Mouse (Mus musculus) embryonic facial prominence, embryonic 11.5 days (tissue): ENCODE measurements at regions not wholly inside any gene's neighbourhood (a gene's known extent, or its start where the extent isn't known, plus 50 kb on each side); places are given as distances from the start of the nearest gene placed in this dataset.

Experiments
- ATAC-seq: fragments of 200-750 bp; cut with Nextera tagmentation; replicated peaks from 2 replicates; pipeline ENCODE4 v1.8.0; 2017; ENCODE audit warnings: low read depth; ENCODE audit not compliant: insufficient number of reproducible peaks, low FRiP score, low TSS enrichment
- DNase-seq: peaks from one replicate; pipeline ENCODE4 v3.0.0-alpha.2; 2015; ENCODE audit warnings: low spot score
- H3K27ac ChIP-seq: fragments of 300-500 bp; sonication (generic); replicated peaks from 2 replicates; pipeline ENCODE4 v1.5.1; 2014; ENCODE audit warnings: mild to moderate bottlenecking, low read depth, low read length, control low read depth
- H3K27me3 ChIP-seq: fragments of 300-500 bp; sonication (generic); 2 replicates; pipeline ENCODE4 v1.6.1; 2014; ENCODE audit warnings: mild to moderate bottlenecking, low read length, moderate library complexity, mixed read lengths; ENCODE audit not compliant: control insufficient read depth, insufficient read depth
- H3K36me3 ChIP-seq: fragments of 300-500 bp; sonication (generic); replicated peaks from 2 replicates; pipeline ENCODE4 v1.6.1; 2014; ENCODE audit warnings: low read depth, mild to moderate bottlenecking, low read length, moderate library complexity, mixed read lengths; ENCODE audit not compliant: control insufficient read depth, insufficient read depth
- H3K4me1 ChIP-seq: fragments of 300-500 bp; sonication (generic); 2 replicates; pipeline ENCODE4 v1.6.1; 2014; ENCODE audit warnings: low read length, mixed read lengths; ENCODE audit not compliant: control insufficient read depth, insufficient read depth
- H3K4me2 ChIP-seq: fragments of 300-500 bp; sonication (generic); 2 replicates; pipeline ENCODE4 v1.6.1; 2014; ENCODE audit warnings: low read depth, mild to moderate bottlenecking, control low read depth, low read length, moderate library complexity
- H3K4me3 ChIP-seq: fragments of 300-500 bp; sonication (generic); 2 replicates; pipeline ENCODE4 v1.5.1; 2014; ENCODE audit warnings: low read depth, low read length, control low read depth
- H3K9ac ChIP-seq: fragments of 300-500 bp; sonication (generic); replicated peaks from 2 replicates; pipeline ENCODE4 v1.6.1; 2014; ENCODE audit warnings: mild to moderate bottlenecking, control low read depth, low read length
- H3K9me3 ChIP-seq: fragments of 300-500 bp; sonication (generic); replicated peaks from 2 replicates; pipeline ENCODE4 v1.6.1; 2016; ENCODE audit warnings: mild to moderate bottlenecking, low read length, inconsistent platforms, mixed read lengths; ENCODE audit not compliant: control insufficient read depth
- WGBS: fragments of 180-500 bp; shearing (Covaris S2); extraction: QIAGEN DNeasy Blood & Tissue Kit; methylation state at CpG from one replicate; pipeline ENCODE4 v1.1.7; 2014; 5-methylcytosine and 5-hydroxymethylcytosine counted together

GRCm38 (mm10) chr7:117259674-117260294 lies 121.0 kb upstream of the Xylt1 start:
- WGBS = 36% methylated on average over 6 of the region's 6 CpGs
- Histone ChIP-seq H3K27me3 (no peaks in the 10 kb centered on the region), H3K4me1 (no peaks in the 10 kb centered on the region; the same call in 1 of the 2 replicates), H3K4me2 (no peak overlapping the region), H3K4me3 (no peak overlapping the region), H3K9ac (no peak overlapping the region), H3K36me3 (no peaks in the 10 kb centered on the region), H3K27ac (no peak overlapping the region), H3K9me3 (no peaks in the 10 kb centered on the region)
- peak; percentile 84 for ATAC-seq
- DNase-seq = peak; percentile 80

GRCm38 (mm10) chr7:117260596-117260995 lies 120.2 kb upstream of the Xylt1 start:
- WGBS = 79% methylated on average over 3 of the region's 3 CpGs
- no peak overlapping the region for H3K4me3 ChIP-seq

GRCm38 (mm10) chr7:117263126-117263525 lies 117.7 kb upstream of the Xylt1 start:
- H3K9ac ChIP-seq = no peak overlapping the region
- ATAC-seq = no peak
- no peaks in the 10 kb centered on the region for H3K36me3 ChIP-seq
- 75% methylated on average over 12 of the region's 12 CpGs for WGBS
- no peaks in the 10 kb centered on the region for H3K27me3 ChIP-seq
- H3K9me3 ChIP-seq = no peaks in the 10 kb centered on the region
- H3K4me3 ChIP-seq = no peak overlapping the region
- no peaks in the 10 kb centered on the region; the same call in 1 of the 2 replicates for H3K4me1 ChIP-seq
- no peak overlapping the region for H3K27ac ChIP-seq
- no peak overlapping the region for H3K4me2 ChIP-seq
- DNase-seq = no peak

More at GRCm38 (mm10) chr7:117260596-117260995, 120.2 kb upstream of the Xylt1 start:
- no peak for DNase-seq
- no peak for ATAC-seq
- Histone ChIP-seq H3K9me3 (no peaks in the 10 kb centered on the region), H3K27me3 (no peaks in the 10 kb centered on the region), H3K4me2 (no peak overlapping the region), H3K4me1 (no peaks in the 10 kb centered on the region; the same call in 1 of the 2 replicates), H3K36me3 (no peaks in the 10 kb centered on the region), H3K27ac (no peak overlapping the region), H3K9ac (no peak overlapping the region)

- Histone ChIP-seq H3K9me3 (no peaks in the 10 kb centered on the region), H3K4me2 (no peak overlapping the region), H3K4me1 (no peaks in the 10 kb centered on the region; the same call in 1 of the 2 replicates), H3K9ac (no peak overlapping the region), H3K27me3 (no peaks in the 10 kb centered on the region), H3K4me3 (no peak overlapping the region), H3K36me3 (no peaks in the 10 kb centered on the region), H3K27ac (no peak overlapping the region)
- no peak for DNase-seq
- no peak for ATAC-seq
- WGBS = 89% methylated on average over 6 of the region's 6 CpGs
These were observed 116.4 kb upstream of the Xylt1 start for GRCm38 (mm10) chr7:117264341-117264740.

- DNase-seq (no peak), ATAC-seq (no peak)
- Histone ChIP-seq H3K27ac (no peak overlapping the region), H3K9ac (no peak overlapping the region), H3K36me3 (no peaks in the 10 kb centered on the region), H3K9me3 (no peaks in the 10 kb centered on the region), H3K4me2 (no peak overlapping the region), H3K4me1 (no peaks in the 10 kb centered on the region), H3K4me3 (no peak overlapping the region), H3K27me3 (no peaks in the 10 kb centered on the region)
- WGBS = 86% methylated on average over 7 of the region's 7 CpGs
These were observed 112.7 kb upstream of the Xylt1 start for GRCm38 (mm10) chr7:117268096-117268495.

- Histone ChIP-seq H3K9ac (no peak overlapping the region), H3K4me1 (no peaks in the 10 kb centered on the region), H3K27ac (no peak overlapping the region), H3K4me3 (no peak overlapping the region), H3K9me3 (no peaks in the 10 kb centered on the region), H3K4me2 (no peak overlapping the region), H3K27me3 (no peaks in the 10 kb centered on the region), H3K36me3 (no peaks in the 10 kb centered on the region)
- 74% methylated on average over 10 of the region's 10 CpGs for WGBS
- DNase-seq (no peak), ATAC-seq (no peak)
These were observed 111.4 kb upstream of the Xylt1 start for GRCm38 (mm10) chr7:117269263-117269897.

GRCm38 (mm10) chr7:117278388-117278961 lies 102.3 kb upstream of the Xylt1 start:
- no peak overlapping the region for H3K9ac ChIP-seq
- WGBS = 52% methylated on average over 6 of the region's 6 CpGs
- no peaks in the 10 kb centered on the region for H3K36me3 ChIP-seq
- no peaks in the 10 kb centered on the region for H3K9me3 ChIP-seq
- ATAC-seq (no peak), DNase-seq (no peak)
- H3K4me3 ChIP-seq = no peak overlapping the region
- no peaks in the 10 kb centered on the region for H3K4me1 ChIP-seq
- H3K4me2 ChIP-seq = no peak overlapping the region
- no peaks in the 10 kb centered on the region for H3K27me3 ChIP-seq
- H3K27ac ChIP-seq = no peak overlapping the region

GRCm38 (mm10) chr7:117282194-117282593 lies 98.6 kb upstream of the Xylt1 start:
- Histone ChIP-seq H3K4me3 (no peak overlapping the region), H3K9me3 (no peaks in the 10 kb centered on the region), H3K4me2 (no peak overlapping the region), H3K9ac (no peak overlapping the region), H3K36me3 (no peaks in the 10 kb centered on the region), H3K4me1 (no peaks in the 10 kb centered on the region), H3K27ac (no peak overlapping the region), H3K27me3 (no peaks in the 10 kb centered on the region)
- no peak for DNase-seq
- 77% methylated on average over 1 of the region's 1 CpGs for WGBS
- ATAC-seq = no peak
